Mouse (Mus musculus) liver (tissue): ENCODE data around the gene Gm45021.

Experiments used
- DNase-seq: peaks from one replicate; pipeline ENCODE4 v3.0.0-alpha.2; 2020; ENCODE audit warnings: mixed read lengths

Gm45021 gene

DNA sequence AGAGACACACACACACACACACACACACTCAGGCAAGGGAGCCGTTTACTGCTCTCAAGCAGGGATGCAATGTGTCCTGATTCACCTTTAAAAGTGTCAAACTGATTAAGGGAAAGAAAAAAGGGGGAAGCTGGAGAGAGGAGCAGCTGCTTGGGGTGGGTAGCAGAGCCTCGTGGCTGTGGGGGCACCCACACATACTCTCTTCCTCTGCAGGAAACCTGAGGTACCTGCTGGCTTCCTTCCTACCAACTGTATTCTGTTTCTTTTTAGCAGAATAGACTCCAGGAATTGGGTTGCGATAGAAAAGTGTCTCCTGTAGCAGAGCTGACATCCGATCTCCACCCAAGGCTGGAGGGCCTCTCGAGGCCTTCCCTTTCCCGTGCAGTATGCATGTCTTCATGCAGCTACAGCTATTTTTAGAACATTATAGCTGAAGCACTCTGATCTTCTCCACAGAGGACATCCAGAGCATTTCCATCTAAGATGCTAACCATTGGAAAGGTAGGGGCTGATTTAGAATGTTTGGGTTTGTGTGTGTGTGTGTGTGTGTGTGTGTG, at the start of gene Gm45021:
Gene Gm45021, plus strand, starts transcription at position 417 of the 557 bp plus-strand sequence.
- no peak for DNase-seq

DNA sequence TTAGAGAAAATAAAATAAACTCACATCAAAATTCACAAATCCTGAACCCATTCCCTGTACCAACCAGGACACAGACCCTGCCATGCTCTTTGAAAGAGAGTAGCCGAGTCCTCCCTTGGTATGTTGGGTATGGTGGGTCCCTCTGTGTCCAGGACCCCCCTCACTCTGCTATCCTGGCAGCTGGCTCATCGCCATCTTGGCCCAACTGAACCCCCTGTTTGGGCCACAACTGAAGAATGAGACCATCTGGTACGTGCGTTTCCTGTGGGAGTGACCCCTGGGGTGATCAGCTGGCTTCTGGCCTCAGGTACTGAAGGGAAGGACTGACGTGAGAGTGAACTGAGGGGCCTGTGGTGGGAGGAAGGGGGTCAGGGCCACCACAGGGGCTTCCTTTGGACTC, 49.5 kb upstream of the Gm45021 start:
- DNase-seq, result no peak

DNA sequence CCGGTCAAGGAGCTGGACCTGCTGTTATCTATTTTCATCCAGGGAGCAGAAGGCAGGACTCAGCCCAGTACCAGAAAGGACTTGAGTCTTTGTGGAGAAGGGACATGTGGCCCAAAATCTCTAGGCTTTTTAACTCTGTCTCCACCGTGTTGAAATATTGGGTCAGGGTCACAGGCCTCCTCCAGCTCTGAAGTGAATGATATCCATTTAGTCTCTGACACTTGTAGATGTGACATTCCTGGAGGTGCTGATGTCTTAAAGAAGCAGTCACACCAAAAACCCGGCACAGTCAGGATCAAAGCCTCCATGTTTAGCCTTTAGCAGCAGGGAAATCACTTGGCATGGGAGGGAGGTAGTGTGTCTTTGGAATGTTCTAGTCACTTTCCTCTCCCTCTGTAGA, 48.7 kb upstream of the Gm45021 start:
- DNase-seq, result no peak

DNA sequence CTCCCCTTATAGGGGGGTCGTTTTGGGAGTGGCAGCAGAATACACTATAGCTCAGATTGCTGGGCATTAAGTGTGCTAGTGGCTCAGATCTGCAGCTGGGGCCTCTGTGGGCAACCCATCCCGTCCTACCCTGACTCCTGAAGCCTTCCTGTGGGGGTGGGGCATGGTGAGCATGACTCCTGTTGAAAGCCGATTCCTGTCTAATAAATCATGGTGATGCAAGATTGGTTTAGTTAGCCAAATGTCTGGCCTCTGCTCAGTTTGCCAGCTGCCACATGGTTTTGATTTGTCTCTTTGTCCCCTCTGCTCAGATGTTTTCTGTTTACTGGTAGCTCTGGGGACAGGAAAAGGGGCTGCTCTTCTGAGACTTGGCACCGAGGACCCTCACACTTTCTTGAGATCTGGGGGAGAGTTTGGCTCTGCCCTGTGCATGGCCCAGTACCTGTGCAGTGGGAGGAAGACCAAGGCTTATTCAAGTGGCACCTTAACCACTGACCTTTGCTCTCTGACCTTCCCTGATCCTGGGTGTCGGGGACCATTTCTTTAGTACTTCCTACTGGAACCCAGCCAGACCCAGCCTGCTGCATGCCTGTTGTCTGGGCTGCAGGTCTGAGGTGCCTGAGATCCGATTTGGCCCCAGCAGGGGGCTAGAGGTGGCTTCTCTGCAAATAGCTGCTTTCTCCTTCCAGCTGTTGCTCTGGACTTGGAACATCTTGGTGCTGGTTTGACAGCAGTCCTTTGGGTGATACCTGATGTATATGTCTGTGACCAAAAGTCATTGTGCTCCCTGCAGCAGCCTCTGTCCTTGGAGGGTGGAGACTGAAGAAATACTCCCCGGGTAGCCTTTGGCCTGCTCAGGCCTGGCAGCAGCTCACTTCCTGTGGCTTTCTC, 47.6 kb upstream of the Gm45021 start:
- no peak for DNase-seq

DNA sequence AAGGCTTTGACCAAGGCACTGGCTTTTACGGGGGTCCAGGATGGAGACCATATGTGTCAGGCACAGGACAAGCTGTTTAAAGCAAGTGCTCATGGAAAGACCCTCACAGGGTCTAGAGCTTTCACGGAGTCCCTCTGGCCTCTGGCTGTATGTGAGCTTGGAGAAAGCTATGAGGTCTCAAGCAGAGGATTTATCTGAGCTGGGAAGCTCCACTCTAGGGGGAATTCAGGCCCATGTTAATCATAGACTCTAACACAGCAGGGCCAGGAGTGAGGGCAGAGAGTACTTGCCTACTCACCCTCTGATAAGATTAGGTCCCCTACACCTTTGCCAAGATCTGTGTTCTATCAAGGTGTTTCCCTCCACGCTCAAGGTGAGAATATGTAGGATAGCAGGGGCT, 46.8 kb upstream of the Gm45021 start:
- DNase-seq, result no peak

DNA sequence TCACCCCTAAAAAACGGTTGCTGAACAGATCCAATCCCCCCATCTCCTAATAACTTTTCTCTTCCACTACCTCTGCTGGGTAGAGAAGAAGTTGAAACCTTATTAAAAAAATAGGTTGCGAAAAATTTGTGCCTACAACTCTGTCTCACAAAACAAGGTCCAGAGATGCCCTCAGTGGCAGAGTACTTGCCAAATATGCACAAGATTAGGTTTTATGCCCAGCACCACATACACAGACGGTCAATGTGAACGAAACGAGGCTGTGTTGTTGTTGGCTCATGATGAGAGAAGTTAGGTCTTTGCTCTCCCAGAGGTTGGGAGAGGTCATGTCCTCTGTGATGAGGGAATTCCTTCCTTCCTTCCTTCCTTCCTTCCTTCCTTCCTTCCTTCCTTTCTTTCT, 44.2 kb upstream of the Gm45021 start:
- no peak for DNase-seq

DNA sequence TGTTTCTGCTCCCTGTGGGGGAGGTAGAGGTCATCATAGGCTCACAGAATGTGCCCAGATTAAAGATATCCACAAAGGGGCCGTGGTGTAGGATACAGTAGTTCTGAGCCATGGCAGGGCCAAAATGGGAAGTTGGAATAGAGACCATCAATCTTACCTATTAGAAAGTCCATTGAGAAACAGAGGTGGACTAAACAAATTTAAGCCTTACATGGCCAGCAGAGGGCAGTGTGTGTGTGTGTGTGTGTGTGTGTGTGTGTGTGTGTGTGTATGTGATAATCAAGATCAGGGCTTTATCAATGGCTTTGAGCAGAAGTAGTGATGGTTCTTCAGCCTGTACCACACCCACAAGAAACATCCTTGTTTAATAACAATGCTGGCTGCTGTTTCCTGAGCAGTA, 43.1 kb upstream of the Gm45021 start:
- DNase-seq, result peak; percentile 28

DNA sequence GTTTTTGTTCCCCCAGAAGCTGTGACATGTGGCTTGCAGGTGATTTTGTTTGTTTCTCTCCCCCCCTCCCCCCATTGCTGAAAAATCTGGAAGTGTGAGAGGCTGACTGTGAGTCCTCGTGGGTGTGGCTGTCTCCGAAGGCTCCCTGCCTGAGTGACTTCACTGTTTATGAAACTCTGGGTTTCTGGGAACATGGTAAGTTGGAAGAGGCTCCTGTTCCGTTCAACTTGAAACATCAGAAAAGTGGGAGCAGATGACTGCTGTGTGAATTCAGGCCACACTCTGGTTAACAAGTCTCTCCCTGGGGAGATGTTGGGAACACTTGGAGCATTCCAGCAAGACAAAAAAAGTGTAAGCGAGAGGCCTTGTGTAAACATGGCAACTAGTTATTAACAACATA, 42.6 kb upstream of the Gm45021 start:
- no peak for DNase-seq

DNA sequence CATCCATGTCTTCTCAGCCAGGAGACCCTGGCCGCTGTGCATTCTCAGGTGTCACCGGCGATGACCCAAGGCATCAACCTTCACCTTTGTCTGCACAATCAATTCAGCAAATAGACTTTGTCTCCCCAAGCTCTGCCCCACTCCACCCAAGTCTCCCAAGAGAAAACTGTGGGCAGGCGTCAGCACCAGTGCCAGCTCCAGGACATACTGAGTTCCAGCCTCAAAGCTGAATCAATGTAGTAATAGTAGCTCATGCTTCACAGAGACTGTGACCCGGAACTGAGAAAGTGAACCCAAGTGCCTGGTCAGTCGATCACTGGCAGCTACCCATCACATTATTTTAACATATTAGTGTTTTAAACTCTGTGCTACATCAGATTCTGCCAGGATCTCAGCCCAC, 41.1 kb upstream of the Gm45021 start:
- no peak for DNase-seq

DNA sequence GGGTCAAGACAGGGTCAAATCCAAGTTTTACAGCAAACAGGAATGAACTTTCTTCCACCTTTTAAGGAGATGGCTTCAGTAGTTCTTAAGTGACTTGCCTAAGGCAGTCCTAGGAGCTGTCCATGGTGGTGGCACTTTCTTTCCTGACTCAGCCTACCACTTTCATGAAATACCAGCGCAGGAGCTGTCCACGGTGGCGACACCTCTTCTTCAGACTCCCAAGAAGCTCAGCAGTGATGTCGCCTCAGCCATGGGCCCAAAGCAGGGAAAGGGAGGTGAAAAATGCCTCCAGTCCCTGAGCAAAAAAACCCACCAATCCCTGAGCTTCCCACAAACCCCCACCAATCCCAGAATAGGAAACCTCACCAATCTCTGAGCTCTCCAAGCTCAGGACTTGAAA, 36.5 kb upstream of the Gm45021 start:
- peak; percentile 66 for DNase-seq

DNA sequence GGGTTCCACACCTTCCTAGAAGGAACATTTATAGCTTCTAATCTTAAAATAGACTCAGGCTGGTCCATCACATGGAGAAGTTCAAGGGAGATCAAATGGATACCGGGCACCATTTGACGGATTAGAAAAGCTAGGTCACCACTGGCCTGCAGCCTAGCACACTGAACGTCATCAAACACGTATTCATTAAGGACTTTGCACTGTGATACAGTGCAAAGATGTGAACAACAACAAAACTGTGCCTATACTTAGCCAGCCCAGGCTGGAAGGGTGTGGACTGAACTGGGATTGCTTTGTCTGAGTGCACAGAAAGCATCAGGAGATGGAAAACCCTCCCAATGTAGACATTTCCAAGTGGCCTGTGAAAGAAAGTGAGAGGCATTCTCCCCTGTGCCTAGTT, 35.6 kb upstream of the Gm45021 start:
- DNase-seq, result no peak

DNA sequence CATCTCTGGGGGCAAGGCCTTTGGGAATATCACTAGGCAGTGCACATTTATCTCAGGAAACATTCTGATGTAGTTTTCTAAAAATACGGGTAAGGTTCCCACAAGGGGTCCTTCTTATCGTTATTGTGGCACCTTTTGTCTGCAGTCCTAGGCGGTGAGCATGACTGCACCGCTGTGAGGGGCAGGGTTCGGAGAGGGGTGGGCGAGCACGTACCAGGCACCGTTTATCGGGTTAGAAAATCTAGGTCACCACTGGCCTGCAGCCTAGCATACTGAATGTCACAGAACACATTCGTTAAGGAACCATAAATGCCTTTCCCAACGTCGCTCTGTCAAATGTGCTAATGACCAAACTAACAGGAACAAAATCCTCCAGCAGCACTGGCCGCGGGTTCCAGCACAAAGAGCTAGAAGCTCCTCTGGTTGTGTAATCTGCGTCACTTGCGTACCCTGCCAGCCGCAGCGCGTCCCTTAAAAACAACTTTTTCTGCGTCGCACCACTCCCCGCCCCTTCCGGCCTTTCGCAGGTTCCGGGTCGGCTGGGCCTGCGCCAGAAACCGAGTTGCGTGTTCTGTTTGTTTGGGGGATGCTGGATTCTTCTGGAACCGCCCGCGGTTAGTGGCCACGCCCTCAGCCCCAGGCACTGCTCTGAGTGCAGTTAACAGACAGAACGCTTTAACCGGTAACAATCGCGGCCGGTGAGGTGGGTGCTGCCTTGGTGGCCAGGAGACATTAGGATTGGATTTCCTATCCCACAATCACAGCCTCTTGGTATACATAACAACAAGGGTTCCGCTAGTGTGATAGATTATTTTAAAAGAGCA, 34.9 kb upstream of the Gm45021 start, which contains the start of gene Lrrc61:
Gene Lrrc61, plus strand, starts transcription at position 517 of the 824 bp plus-strand sequence.
- DNase-seq, result peak; percentile 87

DNA sequence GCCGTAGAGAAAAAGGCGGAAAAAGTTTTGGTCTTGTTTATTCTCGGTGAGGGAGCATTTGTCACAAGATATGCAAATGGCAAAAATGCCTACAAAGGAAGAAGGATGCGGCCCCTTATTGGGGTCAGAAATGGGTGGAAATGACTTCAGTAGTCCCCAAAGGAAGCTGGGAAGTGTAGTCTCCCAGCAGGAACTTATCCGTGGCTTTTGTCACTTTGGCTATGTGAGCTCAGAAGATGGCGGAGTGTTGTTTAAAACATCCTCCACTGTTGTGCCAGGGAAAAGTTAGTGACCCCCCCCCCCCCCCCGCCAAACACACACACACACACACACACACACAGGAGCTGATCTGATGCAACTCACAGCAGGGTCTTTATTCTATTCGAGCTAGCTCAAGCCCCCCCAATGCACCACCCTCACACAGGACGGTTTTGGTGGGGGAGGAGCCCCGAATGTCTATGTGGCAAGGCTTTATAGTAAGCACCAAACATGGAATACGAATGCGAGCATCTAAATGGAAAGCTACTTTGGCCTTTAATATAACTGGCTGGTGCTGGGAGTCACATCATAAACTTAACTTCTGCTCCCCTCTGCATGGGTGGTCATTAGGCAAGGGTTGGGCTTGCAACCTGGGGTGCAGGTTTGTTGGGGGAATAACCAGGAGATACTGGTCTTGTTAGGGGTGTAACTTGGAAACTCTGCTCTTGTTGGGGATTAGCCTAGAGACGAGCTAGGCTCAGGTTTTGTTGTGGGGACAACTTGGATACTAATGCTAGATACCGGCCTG, 34.1 kb upstream of the Gm45021 start:
- peak; percentile 23 for DNase-seq

DNA sequence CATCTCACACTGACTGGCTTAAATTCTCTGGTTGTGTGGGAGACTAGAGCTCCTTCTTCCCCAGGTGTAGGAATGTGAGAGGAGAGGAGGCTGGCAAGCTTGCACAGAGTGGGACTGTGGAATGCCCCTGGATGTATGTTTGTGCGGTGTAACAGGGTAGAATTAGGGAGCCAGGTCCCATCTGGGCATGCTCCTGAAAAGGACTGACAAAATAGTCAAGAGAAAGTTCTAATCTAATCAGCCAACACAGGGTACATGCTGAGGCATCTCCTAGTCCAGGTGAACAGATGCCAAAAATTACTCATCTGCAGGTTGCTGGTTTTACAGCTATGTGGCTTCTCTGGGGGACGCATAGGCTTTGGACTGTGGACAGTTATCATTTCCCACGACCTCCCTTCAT, 33.5 kb upstream of the Gm45021 start:
- DNase-seq, result no peak

DNA sequence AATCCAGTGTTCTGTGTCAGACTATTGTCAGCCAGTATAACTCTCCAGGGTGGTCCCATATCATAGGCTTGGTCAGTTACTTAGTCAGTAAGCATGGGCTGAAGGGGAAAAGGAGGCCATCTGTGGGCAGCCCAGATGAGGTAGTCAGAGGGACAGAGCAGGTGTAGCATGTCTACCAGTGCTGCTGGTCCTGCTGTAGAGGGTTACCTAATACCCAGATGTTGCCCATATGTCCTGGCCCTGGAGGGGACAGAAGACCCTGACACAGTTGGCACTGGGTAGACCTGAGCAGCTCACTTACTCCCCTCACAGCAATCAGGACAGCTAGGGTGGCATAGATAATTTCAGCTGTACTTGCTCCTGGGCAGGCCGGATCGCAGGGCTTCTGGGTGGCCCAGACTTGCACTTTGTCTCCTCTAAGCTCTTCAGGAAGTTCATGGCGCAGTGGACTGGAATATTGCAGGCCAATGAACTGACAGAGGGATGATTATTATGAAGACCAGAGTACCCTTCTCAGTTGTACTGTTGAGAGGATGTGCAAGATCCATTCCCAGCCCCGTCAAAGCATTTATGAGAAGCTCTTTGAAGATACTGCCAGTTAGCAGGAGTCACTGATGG, 23.6 kb upstream of the Gm45021 start:
- no peak for DNase-seq

DNA sequence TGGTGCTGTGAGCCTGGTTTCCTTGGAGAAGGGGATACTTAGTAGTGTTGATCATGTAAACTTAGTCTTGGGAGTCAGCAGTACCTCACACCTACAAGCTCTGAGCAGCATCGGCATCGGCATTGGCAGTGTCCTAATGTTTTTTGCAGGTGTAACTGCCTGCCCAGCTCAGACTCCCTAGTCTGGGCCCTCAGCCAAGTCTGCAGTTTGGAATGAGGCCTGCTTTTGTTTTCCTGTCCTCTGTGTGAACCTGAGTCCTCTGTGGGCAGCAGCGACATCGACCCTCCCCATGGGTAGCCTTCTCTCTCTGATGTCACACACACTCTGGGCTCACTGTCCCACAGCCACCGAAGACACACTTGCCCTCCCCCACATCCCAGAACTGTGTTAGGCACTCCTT, 23.1 kb upstream of the Gm45021 start:
- no peak for DNase-seq

DNA sequence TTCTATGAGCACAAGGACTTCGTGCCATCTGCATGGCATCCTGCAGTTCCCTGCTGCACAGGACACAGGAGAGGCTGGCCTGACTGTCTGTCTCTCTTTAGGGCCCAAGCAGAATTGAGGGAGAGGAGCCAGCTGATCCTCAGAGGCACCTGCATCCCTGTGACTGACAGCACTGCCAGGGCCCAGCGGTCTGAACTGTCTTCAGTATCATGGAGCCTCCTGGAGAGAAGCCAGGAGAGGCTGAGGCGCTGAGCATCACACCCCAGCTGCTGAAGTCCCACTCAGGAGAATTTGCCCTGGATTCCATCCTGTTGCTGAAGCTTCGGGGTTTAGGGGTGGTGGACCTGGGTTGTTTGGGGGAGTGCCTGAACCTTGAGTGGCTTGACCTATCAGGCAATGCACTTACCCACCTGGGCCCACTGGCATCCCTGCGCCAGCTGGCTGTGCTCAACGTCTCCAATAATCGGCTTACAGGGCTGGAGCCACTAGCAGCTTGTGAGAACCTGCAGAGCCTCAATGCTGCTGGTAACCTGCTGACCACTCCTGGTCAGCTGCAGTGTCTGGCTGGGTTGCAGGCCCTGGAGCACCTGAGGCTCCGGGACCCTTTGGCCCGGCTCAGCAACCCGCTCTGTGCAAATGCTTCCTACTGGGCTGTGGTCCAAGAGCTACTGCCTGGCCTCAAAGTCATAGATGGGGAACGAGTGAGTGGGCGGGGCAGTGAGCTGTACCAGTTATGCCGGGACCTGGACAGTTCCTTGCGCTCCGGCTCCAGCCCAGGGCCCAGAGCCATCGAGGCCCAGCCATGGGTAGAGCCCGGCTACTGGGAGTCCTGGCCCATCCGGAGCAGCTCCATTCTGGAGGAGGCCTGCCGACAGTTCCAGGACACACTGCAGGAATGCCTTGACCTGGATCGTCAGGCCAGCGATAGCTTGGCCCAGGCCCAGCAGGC, 21.1 kb upstream of the Gm45021 start:
- DNase-seq, result peak; percentile 11

DNA sequence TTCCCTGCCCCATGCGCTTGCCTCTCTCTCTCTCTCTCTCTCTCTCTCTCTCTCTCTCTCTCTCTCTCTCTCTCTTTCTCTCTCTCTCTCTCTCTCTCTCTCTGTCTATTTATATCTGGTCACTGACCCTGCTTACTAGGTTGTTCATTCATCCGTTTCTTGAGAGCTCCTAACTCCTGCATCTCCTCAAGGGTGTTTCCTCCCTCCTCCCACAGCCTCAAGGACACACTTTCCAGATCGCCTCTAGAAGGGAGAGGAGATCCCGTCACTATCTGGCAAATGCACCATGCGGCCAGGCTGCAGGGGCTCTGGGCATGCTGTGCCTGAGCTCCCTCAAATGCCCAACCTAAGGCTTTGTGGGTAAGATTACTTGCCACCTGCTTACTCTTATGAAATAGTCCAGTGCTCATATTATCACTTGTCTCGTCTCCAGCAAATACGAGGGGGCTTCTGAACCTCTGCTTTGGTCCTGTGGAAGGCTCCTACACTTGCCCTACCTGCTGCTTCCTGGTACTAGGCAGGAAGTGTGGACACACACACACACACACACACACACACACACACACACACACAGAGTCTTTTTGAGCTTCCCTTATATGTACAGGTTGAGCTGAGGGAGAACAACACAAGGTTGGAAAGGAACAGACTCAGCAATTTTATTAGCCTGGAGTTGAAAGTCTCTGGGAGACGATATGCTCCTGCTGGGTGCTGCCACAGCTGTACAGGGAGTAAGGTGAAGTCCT, 20.2 kb upstream of the Gm45021 start:
- DNase-seq, result no peak

DNA sequence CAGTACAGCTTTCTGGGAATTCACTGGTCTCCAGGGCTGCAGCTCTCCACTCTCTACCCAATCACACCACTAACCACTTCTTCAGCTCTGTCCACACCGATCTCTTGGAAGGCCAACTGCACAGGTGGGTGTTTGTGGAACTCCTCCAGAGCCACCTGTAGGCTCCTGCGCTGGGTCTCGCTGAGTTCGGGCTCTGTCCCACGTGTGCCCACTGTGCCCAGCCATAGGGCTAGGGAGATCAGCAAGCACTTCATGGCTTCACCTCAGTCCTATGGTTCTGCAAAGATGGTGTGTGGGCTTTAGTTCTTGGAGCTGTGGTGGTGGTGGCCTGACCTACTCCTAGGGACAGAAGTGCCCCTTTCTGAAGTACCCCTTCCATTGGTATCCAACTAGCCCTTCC, 17.4 kb upstream of the Gm45021 start:
- no peak for DNase-seq

DNA sequence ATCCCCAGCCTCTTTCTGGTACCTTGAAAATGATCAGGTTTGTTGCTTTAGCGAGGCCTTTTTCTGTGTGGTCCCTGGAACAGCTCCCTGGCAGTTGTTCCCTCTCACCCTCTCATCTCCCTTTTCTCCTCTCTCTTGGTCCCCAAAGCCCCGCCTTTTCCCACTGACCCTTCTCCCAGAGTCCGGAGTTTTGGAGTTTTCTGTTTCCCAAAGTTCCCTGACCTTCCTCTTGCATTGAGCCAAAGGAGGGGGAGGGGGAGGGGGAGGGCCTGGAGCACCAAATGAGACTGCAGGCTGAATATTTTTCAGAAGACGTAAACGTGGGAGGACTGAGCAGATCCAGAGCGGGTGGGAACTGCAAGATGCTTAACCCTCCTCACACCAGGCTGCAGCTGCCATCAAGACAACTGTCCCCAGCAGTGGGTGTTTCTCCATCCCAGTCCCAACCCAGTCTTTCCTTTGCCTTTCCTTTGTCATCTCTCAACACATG, 16.8 kb upstream of the Gm45021 start, which contains the start of gene Rarres2:
Gene Rarres2, minus strand, starts transcription at position 218 of the 490 bp plus-strand sequence.
- peak; percentile 54 for DNase-seq
